Mouse (Mus musculus) adrenal gland, postnatal 4 days (tissue): Measurements from ENCODE around the gene Ncor1. TPM values are rescaled to one million over a fixed set of nuclear protein-coding genes. Genes with fewer than 3 reads are reported as not detected.
"Not testable (repeated sequence)": the region's sequence is repeated elsewhere in the genome, so short reads cannot be mapped to it uniquely, and the experiment has no call there.

Source experiments
- DNase-seq, 2 experiments: peaks; one replicate each; pipeline ENCODE4 v3.0.0; 2021 to 2022; ENCODE audit warnings: low spot score in 2 of 2, mixed read lengths in 2 of 2
- long read RNA-seq, 2 experiments: library from polyadenylated mRNA; stranded (forward); transcript quantifications; one replicate each; pipeline ENCODE4 v2.0.0; 2021
- total RNA-seq, 2 experiments: library from RNA; stranded (reverse); gene quantifications; 2 replicates each; pipeline ENCODE4 v1.2.3; 2021

The Ncor1 gene
- 100 to 1,000 TPM; 200 to 226 TPM for total RNA-seq
- long read RNA-seq, experiment 1, partial matches to known transcripts: 2 of 14 reads
- long read RNA-seq, experiment 1, other reads (novel, unspliced or antisense): 10 of 14 reads
- long read RNA-seq, experiment 2, transcript Ncor1-203 (9 exons, 3,171 nt): major isoform, 8 of 96 reads
- long read RNA-seq, experiment 2, partial matches to known transcripts: 37 of 96 reads
- long read RNA-seq, experiment 2, other reads (novel, unspliced or antisense): 51 of 96 reads

DNA sequence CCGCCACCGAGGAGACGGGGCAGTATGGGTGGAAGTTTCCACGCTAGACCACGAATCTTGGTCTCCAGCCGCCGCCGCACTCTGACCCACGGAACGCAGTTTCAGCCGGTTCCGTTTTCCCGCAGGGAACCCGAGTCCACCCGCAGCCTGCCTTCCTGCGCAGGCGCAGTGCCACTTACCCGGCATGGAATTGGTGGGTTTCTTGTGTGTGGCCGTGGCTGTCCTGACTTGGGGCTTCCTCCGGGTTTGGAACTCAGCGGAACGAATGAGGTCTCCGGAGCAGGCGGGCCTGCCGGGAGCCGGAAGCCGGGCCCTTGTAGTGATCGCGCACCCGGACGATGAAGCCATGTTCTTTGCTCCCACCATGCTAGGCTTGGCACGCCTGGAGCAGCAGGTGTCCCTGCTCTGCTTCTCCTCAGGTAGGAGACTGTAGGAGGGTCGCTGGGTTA lies at the start of gene Ncor1, which contains the start of gene Pigl:
Ncor1 (minus strand) TSS at position 266 of the 449 bp plus-strand sequence.
Pigl (plus strand) TSS at position 185 of the 449 bp plus-strand sequence.
- peak; percentile 52 to 69 for DNase-seq

DNA sequence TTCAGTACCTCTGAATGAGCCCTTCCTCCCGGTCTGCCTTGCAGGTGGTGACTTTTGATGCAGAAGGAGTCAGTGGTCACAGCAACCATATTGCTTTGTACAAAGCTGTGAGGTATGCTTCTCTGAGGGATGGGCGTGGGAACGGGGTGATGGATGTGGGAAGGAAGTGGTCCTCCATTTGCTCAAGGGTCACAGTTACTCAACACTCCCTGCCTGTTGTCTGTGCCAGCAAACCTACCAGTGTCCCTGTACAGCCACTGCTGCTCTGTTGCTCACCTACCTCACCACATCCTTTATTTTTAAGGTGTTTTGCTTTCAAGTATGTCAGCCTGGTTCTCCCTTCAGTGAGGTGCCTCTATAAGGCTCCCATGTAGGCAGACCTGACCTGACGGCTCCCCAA lies 49.3 kb upstream of the Ncor1 start:
- DNase-seq: no peak

DNA sequence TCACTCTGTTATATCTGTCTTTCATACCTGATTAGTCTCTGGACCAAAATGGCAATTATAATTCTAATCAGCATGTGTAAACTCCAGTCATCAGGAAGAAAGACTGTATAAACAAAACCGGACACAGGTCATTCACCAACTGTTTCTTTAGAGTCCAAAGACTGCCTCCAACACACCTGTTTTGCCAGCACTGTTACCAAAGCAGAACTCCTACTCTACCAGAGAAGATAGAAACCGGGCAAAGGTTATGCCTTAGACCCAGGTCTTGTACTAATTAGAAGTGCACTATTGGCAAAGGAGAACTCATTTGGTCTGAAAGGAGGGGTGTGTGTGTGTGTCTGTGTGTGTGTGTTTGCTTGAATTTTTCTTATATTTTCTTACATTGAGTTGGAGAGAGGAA lies 42.2 kb upstream of the Ncor1 start:
- DNase-seq: no peak

DNA sequence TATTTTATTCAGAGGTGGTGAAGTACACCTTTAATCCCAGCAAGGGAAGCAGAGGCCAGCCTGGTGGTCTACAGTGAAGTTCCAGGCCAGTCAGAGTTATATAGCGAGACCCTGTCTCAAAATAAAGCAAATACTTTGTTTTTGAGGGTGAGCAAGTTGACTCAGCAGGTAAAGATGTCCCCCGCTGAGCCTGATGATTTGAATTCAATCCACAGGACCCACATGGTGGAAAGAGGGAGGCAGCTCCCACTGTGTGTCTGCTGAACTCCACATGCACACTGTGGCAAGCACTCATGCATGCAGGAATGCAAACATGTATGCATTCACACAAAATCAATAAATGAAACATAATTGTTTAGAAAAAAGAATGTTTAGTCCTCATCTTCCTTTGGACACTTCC lies 40.5 kb upstream of the Ncor1 start:
- DNase-seq: no peak

DNA sequence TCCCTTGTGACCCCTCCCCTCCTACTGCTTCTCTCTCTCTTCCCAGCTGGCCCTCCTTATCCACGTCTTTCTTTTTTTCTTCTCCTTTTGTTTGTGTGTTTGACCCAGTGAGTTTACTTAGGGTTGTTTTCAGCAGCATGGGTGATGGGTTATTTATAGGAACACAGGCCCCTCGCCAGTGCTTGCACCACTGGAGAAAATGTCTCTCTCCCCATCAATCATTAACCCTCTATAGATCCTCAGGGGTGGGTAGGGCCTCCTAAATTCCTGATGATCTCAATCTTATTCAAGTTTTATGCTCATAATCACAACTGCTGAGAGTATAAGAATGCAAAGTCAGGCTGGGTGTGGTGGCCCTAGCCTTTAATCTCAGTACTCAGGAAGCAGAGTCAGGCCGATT lies 38.8 kb upstream of the Ncor1 start:
- no peak for DNase-seq

DNA sequence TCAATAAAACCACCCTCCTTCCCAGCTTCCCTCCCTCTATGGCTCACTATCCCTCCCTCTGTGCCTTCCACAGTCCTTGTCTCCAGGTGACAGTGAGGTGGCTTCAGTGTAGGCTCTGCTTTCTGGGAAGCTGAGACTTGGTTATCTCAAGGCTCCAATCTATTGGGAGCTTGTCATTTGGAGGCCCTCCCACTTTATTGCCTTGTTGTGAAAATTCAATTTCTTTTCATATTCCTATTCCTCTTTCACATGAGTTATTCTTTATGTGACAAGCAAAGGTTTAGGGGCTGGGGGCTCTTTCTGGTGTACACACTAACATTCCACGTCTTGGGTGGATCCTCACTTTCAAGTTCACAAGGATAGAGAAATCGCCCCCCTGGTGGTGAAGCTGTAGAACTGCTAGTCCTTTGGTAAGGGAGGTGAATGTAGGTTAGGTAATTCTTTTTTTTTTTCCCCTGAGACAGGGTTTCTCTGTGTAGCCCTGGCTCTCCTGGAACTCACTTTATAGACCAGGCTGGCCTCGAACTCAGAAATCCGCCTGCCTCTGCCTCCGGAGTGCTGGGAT lies 37.9 kb upstream of the Ncor1 start:
- no peak for DNase-seq

DNA sequence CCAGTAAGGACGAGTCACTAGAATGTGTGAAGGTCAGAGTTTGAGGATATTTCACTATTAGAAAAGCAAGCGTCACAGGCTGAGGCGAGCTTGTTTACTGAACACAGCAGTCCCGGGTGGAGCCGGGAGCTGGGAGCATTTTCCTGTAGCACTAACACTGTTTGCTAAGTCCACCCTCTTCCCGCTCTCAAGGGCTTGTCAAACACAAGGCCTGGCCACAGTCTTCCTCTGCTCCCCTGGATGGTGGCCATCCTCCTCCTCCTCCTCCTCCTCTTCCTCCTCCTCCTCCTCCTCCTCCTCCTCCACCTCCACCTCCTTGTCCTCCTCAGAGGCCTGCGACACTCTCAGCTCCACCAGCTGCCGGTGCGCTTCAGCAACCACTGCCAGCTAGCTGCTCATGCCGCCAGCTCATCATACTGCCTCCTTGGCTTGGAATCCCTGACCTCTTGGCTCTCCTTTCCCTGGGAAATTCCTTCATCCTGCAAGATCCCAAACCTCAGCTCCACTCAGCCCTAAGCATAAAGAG lies 37.0 kb upstream of the Ncor1 start:
- DNase-seq: no peak

DNA sequence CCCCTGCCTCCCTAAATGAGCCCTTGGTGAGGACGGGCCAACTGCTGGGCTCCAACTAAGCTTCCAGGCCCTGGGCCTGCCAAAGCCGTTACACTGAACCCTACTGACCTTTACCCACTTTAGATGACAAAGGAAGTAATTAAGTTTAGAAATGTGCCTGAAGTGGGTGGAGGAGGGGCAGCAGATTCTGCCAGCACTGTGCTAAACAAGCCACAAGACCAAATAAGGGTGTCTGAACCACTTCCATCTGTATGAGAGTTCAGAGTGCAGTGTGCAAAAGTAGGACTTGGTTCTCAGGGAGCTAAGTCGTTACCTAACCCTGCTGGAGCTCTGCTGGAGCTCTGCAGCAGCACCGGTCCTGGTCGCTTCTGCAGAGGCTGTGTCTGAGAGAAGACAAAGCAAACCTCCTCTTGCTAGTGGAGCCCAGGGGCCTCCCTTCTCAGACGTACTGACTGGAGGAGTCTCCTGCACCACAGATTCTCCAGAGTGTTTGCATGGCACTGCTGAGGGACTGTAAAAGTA lies 36.5 kb upstream of the Ncor1 start:
- DNase-seq: peak in 1 of 2 experiments; percentile 8

DNA sequence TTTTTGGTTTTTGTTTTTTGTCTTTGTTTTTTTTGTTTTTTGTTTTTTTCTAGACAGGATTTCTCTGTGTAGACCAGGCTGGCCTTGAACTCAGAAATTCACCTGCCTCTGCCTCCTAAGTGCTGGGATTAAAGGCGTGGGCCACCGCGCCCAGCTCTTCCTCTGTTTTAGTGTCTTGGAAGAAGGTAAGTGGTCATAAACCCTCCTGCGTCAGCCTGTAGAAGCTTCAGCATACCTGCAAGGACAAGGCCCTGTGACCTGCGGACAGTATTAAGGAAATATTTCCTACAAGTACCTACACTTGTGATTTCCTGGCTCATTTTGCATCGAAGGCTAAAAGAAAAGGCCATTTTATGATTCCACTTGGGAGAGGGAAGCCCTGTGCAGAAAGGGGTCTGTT lies 35.4 kb upstream of the Ncor1 start:
- DNase-seq: no peak

DNA sequence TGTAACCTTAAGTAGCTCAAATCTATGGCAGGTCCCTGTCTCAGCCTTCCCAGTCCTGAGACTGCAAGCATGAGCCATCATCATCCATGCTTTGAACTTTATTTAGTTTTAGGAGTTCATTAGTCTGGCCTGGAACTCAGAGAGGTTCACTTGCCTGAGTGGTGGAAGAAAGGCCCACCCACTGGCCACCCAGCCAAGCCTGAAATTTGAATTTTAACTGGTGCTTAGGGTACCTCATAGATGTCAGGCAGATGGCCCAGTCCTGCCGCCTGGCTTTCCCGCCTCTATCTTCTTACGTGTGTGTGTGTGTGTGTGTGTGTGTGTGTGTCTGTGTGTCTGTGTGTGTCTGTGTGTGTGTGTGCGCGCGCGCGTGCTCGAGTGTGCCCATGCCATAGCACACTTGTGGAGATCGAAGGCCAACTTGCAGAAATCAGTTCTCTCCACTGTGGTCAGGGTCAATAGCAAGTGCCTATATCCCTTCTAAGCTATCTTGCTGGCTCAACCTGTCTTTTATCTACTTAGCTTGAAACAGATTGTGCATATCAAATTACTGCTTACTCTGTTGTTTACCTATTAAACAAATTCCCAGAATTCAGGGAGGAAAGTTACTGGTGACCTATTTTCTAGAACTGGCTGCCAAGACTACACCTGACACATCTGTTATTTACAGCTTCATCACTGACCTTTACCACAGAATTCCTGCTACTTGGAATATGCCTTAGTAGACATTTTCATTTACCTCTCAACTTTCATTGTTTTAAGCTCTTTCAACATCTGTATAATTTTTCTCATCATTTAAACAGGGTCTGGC lies 29.4 kb upstream of the Ncor1 start:
- no peak for DNase-seq

DNA sequence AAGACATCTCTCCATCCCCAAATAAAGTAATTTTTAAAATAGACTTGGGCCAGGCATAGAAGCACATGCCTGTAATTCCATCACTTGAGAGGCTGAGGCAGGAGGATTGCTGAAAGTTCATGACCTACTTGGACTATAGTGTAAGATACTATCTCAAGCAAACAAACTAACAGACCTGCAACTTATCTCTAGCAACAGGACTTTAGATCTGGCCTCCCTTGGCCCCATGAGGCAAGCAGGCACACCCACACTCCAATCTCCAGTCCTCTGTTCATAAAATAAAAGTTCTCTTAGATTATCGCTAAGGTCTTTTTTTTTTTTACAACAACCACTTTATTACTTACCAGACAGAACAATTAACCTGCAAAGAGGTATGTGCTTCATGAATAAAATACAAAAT lies 28.6 kb upstream of the Ncor1 start:
- no peak for DNase-seq

DNA sequence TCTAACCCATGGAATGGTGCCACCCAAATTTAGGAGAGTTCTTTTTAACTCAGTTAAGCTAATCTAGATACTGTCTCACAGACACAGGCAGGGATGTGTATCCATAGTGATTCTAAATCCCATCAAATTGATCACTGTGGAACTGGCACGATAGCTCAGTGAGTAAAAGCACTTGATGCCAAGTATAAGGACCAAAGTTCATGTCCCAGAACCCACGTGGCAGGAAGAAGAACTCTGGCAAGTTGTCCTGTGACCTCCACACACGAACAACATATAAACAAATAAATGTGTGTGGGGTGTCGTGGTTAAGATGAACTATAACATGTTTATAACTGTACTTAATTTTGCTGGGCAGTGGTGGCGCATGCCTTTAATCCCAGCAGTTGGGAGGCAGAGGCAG lies 21.2 kb upstream of the Ncor1 start:
- DNase-seq: no peak

DNA sequence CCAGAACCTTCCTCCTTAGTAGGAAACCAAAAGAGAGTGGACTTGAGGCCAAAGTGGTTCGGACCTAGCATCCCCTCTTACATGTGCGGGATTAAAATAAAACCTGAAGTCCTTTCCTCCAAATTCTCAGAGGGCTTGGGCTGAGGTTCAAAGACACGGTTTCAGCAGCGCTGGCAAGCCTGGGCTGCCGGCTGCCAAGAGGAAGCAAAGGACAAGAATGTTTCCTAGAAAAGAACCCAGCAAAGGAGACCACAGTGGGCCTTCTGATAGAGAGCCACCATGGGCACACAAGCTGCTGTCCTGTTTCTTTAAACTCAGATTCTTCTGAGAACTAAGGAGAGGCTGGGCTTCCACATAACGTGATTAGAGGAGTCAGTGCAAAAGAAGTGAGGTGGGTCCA lies 20.6 kb upstream of the Ncor1 start:
- DNase-seq: no peak

DNA sequence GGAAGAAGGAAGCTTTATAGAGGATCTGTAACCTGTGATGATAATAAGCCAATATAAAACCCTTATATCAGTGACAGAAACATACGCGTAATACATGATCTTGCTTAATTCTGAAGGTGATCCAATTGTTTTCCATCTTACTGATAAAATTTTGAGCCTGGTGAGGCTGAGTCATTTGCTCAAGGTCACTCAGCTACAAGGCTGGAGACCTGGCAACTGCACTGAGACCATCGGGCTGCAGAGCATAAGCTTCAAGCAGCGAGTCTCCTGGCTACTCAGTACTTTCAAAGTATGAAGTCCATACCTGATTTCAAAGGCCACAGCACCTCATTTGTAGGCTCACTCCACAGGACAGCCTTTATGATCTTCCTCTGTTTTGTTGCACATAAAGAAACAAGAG lies 17.8 kb upstream of the Ncor1 start:
- no peak for DNase-seq

DNA sequence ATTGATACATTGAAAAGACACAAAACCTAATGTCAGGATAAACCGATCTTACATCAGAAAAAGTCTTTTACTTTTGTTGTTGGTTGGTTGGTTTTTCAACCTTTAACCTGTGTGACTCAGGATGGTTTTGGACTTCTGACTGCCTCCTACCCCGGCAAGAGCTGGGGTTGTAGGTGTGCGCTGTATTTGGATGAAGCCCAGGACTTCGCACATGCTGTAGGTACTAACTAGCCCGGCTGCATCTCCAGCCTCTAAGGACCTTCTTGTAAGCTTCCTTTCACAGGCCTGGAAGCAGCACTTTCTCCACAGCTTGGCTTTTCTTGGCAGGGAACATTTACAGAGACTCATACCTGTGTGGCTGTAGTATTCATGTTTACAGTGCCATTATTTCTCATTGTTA lies 15.2 kb upstream of the Ncor1 start:
- no peak for DNase-seq

DNA sequence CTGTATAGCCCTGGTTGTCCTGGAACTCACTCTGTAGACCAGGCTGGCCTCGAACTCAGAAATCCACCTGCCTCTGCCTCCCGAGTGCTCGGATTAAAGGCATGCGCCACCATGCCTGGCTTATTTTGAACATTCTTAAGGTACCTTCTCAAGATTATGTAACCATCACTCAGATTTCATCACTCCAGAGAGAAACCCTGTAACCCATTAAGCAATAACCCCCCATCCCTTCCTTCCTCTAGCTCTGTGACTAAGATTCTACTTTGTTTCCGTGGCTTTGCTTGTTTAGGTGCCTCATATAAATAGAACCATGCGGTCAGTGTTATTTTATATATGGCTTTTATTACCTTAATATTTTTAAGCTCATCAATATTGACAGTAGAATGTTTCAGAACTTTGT lies 12.1 kb upstream of the Ncor1 start:
- DNase-seq: no peak

DNA sequence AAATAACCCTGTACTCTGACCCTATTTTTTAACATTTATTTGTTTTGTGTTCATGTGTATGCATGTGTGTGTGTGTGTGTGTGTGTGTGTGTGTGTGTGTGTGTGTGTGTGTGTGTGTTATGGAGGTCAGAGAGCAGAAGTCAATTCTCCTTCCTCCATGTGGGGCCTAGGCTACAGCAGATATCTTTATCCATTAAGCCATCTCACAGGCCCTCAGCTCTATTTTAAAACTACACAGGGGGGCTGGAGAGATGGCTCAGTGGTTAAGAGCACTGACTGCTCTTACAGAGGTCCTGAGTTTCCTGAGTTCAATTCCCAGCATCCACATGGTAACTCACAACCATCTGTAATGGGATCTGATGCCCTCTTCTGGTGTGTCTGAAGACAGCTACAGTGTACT lies 8.9 kb upstream of the Ncor1 start:
- DNase-seq: not testable (repeated sequence)

DNA sequence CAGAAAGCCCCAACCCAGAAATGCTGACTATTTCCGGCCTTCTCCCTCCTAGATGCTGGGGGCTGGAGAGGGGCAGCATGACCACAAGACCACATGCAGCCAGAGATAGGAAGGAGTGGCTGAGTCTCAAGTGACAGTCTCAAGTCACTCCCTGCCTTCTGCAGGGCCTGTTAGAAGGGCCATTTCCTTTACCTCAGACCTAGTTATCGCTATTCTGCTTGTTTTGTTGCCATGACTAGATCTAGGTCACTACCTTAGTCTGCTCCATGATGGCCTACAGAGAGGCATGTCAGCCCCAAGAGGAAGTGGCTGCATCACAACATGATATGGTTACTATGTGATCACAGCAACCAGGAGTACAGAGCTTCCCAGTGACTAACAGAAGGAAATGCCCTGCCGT lies 8.2 kb upstream of the Ncor1 start:
- no peak for DNase-seq

DNA sequence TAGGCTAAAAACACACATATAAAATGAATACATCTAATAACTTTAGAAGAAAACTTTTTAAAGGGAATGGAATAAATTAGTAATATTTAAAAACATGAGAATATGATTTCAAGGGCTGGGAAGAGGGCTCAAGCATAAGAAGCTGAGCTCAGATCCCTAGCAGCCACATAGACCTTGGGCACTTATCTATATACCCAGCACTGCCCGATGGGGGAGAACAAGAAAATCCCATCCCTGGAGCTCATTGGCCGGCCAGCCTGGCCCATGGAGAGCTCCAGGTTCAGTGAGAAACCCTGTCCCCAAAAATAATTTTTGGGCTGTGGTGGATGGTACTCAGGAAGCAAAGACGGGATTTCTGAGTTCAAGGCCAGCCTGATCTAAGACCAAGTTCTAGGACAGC lies 7.5 kb upstream of the Ncor1 start:
- no peak for DNase-seq

DNA sequence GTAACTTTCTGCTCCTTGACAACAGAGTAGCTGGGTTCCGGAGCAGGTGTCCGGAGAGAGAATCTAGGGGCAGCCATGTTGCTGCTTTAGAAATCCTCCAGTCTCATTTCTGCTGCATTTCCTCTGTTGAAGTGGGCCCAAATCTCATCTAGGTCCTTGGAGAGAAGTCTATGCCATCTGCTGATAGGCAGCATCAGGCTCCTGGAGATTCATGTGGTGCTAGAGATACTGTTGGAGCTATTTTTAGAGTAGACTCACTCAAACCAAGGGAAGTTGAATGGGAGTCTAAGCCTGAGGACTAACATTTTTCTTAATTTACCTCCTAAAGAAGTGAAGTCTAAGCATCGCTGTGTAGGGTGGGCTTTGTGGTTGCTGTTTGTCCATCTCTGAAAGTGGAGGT lies 6.4 kb upstream of the Ncor1 start:
- no peak for DNase-seq

DNA sequence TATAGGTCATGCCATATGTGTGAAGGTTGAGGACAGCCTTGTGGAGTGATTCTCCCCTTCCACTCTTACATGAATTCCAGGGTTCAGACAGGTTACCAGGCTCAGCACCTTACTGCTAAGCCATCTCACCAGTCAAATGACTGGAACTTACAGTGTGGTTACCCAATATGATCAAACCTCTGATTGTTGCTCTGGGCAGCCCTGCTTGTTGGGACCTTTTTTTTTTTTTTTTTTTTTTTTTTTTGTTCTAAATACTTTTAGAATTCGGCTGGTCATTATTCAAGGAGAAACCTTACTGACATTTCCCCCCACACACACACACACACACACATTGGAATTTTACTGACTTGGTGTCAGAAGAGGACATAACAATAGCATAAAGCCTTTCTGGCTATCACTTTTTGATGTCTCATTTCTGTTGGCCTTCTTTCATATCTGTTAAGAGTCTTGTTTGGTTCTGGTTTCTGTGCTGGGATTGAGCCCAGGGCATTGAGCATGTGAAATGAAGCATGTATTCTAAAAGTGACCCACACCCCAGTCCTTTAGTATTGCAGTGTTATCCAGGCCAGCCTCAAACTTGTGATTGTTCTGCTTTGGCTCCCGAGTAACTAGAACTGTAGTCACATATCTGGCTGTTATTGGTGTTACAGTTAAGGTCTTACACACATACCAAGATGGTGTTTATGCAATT lies 5.0 kb upstream of the Ncor1 start:
- DNase-seq: no peak
